Mouse (Mus musculus) spleen, adult 2 months (tissue): ENCODE data around the gene Coro2b. TPM values are rescaled to one million over a fixed set of nuclear protein-coding genes. Genes with fewer than 3 reads are reported as not detected.

Source experiments
- DNase-seq, 2 experiments: peaks; one replicate each; pipeline versions ENCODE4 v3.0.0 to v3.0.0-alpha.2; 2012 to 2021; ENCODE audit warnings: low spot score in 2 of 2, low read depth in 1 of 2
- H3K27ac ChIP-seq: fragments of 200-500 bp; 2 replicates; pipeline ENCODE4 v1.5.1; 2012; ENCODE audit warnings: low read length, inconsistent platforms; ENCODE audit not compliant: insufficient read depth
- H3K27me3 ChIP-seq: fragments of 200-500 bp; 2 replicates; pipeline ENCODE4 v1.6.1; 2012; ENCODE audit warnings: mild to moderate bottlenecking, moderate library complexity, low read length, inconsistent platforms; ENCODE audit not compliant: control insufficient read depth, insufficient read depth
- H3K36me3 ChIP-seq: fragments of 200-500 bp; 2 replicates; pipeline ENCODE4 v1.6.1; 2012; ENCODE audit warnings: mild to moderate bottlenecking, low read length, inconsistent platforms; ENCODE audit not compliant: control insufficient read depth, insufficient read depth
- H3K4me1 ChIP-seq: fragments of 200-500 bp; 2 replicates; pipeline ENCODE4 v1.6.1; 2011; ENCODE audit warnings: inconsistent platforms; ENCODE audit not compliant: control insufficient read depth, insufficient read depth, insufficient read length
- H3K4me3 ChIP-seq: fragments of 200-500 bp; 2 replicates; pipeline ENCODE4 v1.5.1; 2011; ENCODE audit warnings: mild to moderate bottlenecking, inconsistent platforms; ENCODE audit not compliant: insufficient read depth, insufficient read length; ENCODE audit errors: extremely low read depth
- CTCF ChIP-seq: fragments of 200-500 bp; IDR thresholded peaks from 2 replicates; pipeline ENCODE4 v1.5.1; 2011; ENCODE audit warnings: mild to moderate bottlenecking, inconsistent platforms; ENCODE audit not compliant: insufficient read depth, insufficient read length, insufficient replicate concordance; ENCODE audit errors: extremely low read depth
- POLR2A ChIP-seq: fragments of 200-500 bp; IDR thresholded peaks from 2 replicates; pipeline ENCODE4 v1.6.1; 2011; ENCODE audit warnings: low read depth, low read length, inconsistent platforms
- WGBS: fragments of 180-500 bp; shearing (Covaris S2); methylation state at CpG from one replicate; pipeline ENCODE4 v1.1.7; 2018; 5-methylcytosine and 5-hydroxymethylcytosine counted together
- polyA plus RNA-seq: library from polyadenylated mRNA; depleted of rRNA; stranded (reverse); fragments of >200 nt; gene quantifications from 2 replicates; pipeline ENCODE4 v1.2.3, GENCODE M21; 2012

Coro2b gene
- polyA plus RNA-seq, 1 experiment = 3.5 TPM

DNA sequence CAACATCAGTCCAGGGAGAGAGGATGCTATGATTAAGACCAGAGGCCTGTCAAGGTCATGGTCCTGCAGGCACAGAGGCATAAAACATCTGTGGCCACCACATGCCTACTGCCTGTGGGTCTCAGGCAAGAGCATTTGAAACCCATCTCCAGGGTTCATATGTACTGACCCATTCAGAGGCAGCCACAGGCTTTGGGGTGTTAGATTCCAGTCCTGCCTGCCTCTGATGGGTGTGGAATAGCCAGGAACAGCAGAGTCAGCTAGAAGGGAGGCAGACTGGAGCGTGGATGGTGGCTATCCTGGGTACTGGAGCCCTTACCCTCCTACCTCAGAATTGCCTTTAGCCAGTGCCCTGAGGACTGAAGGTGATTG, 69.4 kb downstream of the Coro2b start:
- WGBS = 89% methylated on average over 1 of the region's 1 CpGs
- H3K4me3 ChIP-seq = no peak overlapping the region
- no peaks in the 10 kb centered on the region for H3K4me1 ChIP-seq
- no peak overlapping the region for H3K27ac ChIP-seq
- no peaks in the 10 kb centered on the region for H3K27me3 ChIP-seq
- no peaks in the 10 kb centered on the region for H3K36me3 ChIP-seq
- TF ChIP-seq POLR2A (no peak), CTCF (no peak)
- no peak for DNase-seq

- Histone ChIP-seq H3K27ac (no peak overlapping the region), H3K4me1 (no peaks in the 10 kb centered on the region), H3K4me3 (no peak overlapping the region), H3K27me3 (no peaks in the 10 kb centered on the region), H3K36me3 (no peaks in the 10 kb centered on the region)
- DNase-seq = no peak
- 88% methylated on average over 11 of the region's 11 CpGs for WGBS
- no peak for TF ChIP-seq CTCF
- TF ChIP-seq POLR2A = no peak
Measured at GRCm38 (mm10) chr9:62466742-62467412, 70.0 kb downstream of the Coro2b start.

DNA sequence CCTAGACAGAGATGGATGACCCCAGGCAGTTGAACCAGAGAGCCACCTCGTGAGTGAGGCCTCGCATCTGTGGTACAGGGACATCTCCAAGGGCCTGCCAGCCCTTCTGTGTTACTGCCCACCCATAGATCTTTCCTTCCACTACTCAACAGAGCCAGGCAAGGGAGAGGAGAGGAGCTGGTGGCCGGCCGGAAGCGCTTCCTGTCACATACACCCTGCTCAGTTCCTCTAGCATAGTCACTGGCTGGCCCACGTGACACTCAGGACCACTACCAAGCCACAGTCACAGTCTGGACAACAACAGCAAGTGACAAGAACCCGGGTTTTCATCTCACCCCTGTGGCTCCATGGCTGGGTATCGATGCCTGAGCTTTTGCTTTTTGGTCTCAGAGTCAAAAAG, 70.8 kb downstream of the Coro2b start:
- no peaks in the 10 kb centered on the region for H3K36me3 ChIP-seq
- no peaks in the 10 kb centered on the region for H3K27me3 ChIP-seq
- no peaks in the 10 kb centered on the region for H3K4me1 ChIP-seq
- TF ChIP-seq POLR2A (no peak), CTCF (no peak)
- no peak overlapping the region for H3K4me3 ChIP-seq
- no peak overlapping the region for H3K27ac ChIP-seq
- no peak for DNase-seq
- WGBS = 89% methylated on average over 8 of the region's 8 CpGs

DNA sequence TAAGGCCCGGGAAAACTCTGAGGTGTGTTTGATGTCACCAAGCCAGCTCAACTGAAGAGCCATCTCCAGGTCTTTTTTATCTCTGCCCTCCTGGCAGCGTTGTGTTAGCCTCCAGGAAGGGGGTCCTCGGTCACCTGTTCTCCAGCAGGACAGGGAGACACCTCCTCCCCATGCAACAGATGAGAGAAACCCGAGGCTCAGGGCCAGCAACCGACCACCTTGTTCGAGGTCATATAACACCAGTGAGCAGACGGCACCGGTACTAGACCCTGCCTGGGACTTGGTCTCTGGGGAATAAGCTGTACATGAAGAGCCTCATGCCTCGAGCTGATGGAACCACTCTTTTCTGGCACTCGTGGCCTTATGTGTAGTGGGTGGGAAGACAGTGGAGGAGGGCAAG, 72.1 kb downstream of the Coro2b start:
- no peak for TF ChIP-seq POLR2A
- TF ChIP-seq CTCF = no peak
- no peak for DNase-seq
- Histone ChIP-seq H3K36me3 (no peaks in the 10 kb centered on the region), H3K27me3 (no peaks in the 10 kb centered on the region), H3K27ac (no peak overlapping the region), H3K4me1 (no peaks in the 10 kb centered on the region), H3K4me3 (no peak overlapping the region)
- 75% methylated on average over 10 of the region's 10 CpGs for WGBS

DNA sequence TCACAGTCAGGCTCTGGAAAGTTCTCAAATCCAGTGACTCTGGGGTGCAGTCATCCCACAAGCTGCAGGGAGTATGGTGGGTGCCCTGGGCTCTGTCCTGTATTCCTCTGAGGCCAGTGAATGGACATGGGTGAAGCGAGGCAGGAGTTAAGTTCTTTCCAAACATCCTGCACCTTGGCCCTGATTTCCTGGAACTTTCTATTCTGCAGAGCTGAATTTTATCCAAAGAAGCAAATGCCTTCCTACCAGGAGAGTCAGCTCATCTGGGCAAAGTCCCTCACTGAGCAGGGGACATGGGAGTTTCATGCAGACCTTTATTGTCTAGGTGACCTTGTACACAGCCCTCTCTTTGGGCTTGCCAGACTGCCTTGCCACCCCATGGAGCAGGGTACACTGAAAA, 75.1 kb downstream of the Coro2b start:
- H3K27ac ChIP-seq = no peak overlapping the region
- no peak for DNase-seq
- no peaks in the 10 kb centered on the region for H3K4me1 ChIP-seq
- 85% methylated on average over 1 of the region's 1 CpGs for WGBS
- no peak overlapping the region for H3K4me3 ChIP-seq
- no peak for TF ChIP-seq POLR2A
- TF ChIP-seq CTCF = no peak
- H3K27me3 ChIP-seq = no peaks in the 10 kb centered on the region
- no peaks in the 10 kb centered on the region for H3K36me3 ChIP-seq

DNA sequence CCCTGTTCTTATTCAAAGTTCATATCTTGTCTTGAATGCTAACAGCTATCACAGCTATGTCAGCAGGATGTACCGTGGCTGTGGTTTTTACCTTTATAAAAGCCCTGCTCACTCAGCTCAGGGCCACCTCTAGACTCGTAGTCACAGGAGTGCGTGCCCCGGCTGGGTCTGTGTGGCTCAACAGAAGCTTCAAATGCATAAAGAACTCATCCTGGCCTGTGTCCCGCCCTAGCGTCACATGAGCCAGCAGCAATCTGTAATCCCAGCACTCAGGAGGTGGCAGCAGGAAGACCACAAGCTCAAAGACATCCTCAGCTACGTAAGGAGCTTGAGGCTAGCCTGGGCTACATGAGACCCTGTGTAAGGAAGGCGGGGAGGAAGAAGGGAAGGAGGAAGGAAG, 75.7 kb downstream of the Coro2b start:
- no peak overlapping the region for H3K27ac ChIP-seq
- H3K36me3 ChIP-seq = no peaks in the 10 kb centered on the region
- no peaks in the 10 kb centered on the region for H3K27me3 ChIP-seq
- no peak for DNase-seq
- 49% methylated on average over 8 of the region's 8 CpGs for WGBS
- H3K4me1 ChIP-seq = no peaks in the 10 kb centered on the region
- H3K4me3 ChIP-seq = no peak overlapping the region
- no peak for TF ChIP-seq POLR2A
- no peak for TF ChIP-seq CTCF

GRCm38 (mm10) chr9:62460086-62460485, 76.8 kb downstream of the Coro2b start:
- 88% methylated on average over 7 of the region's 7 CpGs for WGBS
- no peaks in the 10 kb centered on the region for H3K27me3 ChIP-seq
- TF ChIP-seq POLR2A (no peak), CTCF (no peak)
- no peaks in the 10 kb centered on the region for H3K36me3 ChIP-seq
- H3K4me3 ChIP-seq = no peak overlapping the region
- no peak for DNase-seq
- no peak overlapping the region for H3K27ac ChIP-seq
- no peaks in the 10 kb centered on the region for H3K4me1 ChIP-seq
